ENCODE assay signal across 8 mouse cellular contexts in the genomic region with DNA sequence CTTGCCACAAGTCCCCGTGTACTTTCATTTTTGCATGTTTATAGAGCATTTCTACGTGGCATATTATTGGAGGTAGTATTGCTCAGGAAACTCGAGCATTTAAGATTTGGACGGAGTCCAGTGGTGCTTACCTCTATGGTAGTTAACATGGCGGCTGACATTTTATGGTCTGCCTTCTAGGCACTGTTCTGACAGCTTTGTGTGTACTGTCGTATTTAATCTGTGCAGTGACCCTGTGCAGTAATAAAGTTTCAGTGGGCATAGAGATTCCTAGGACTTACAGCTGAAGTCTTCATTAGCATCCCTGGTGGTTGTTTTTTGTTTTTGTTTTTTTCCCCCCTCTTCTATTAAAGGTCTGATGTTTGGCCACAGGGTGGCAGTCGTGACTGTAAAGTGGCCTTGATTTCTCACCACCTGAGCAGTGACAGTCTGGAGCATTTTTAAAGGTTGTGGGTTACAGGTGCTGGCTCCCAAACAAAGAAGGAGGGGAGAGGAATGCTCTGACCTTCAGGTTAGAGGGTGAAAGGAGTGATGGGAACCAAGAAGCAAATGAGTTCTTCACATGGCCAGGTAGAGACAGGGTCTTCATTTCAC.
DNase-seq lines count a peak whose midpoint lies in the region; ATAC-seq and TF ChIP-seq lines count a peak whose summit lies in the region.

No protein-coding gene starts in this region.

- H3K4me3 ChIP-seq in heart, postnatal 0 days (ENCODE audit: low read depth, low read length), result no peak overlapping the region
- no peak overlapping the region for H3K4me3 ChIP-seq in forebrain, embryonic 10.5 days
- H3K4me3 ChIP-seq in lung, embryonic 14.5 days (ENCODE audit: low read depth, low read length), result no peak overlapping the region

- H3K9me3 ChIP-seq in heart, postnatal 0 days (replicated peaks; ENCODE audit: control insufficient read depth, low read length), result no peaks in the 10 kb centered on the region
- H3K9me3 ChIP-seq in forebrain, embryonic 10.5 days, result no peaks in the 10 kb centered on the region
- H3K9me3 ChIP-seq in lung, embryonic 14.5 days (ENCODE audit: low read depth, low read length), result no peaks in the 10 kb centered on the region

- no peak overlapping the region for H3K4me2 ChIP-seq in heart, postnatal 0 days (ENCODE audit: low read depth, low read length)
- H3K4me2 ChIP-seq in lung, embryonic 14.5 days, result no peak overlapping the region

- no peaks in the 10 kb centered on the region for H3K36me3 ChIP-seq in heart, postnatal 0 days (replicated peaks; ENCODE audit: control insufficient read depth, insufficient read depth, low read length)
- H3K36me3 ChIP-seq in forebrain, embryonic 10.5 days (replicated peaks), result no peaks in the 10 kb centered on the region
- no peaks in the 10 kb centered on the region for H3K36me3 ChIP-seq in lung, embryonic 14.5 days (ENCODE audit: insufficient read depth)

- peaks cover 7% of the 10 kb centered on the region for H3K4me1 ChIP-seq in heart, postnatal 0 days (ENCODE audit: control insufficient read depth, insufficient read depth)
- H3K4me1 ChIP-seq in forebrain, embryonic 10.5 days, result peaks cover 11% of the 10 kb centered on the region
- H3K4me1 ChIP-seq in lung, embryonic 14.5 days (ENCODE audit: insufficient read depth), result 0 out of 2 replicates have a peak, but pooled peaks cover 3% of the 10 kb centered on the region

- TF ChIP-seq CTCF in heart, postnatal 0 days (IDR thresholded peaks at IDR 0.05; ENCODE audit: low read depth), result peak; percentile 81
- peak; percentile 78 for TF ChIP-seq CTCF in lung, embryonic 14.5 days (IDR thresholded peaks at IDR 0.05; ENCODE audit: low read depth)

- intact Hi-C loops in heart, postnatal 25 days (cut with DNase I), result loop anchor here (1.0 to 5.0 kb wide), 6 partner anchors 72 to 587 kb away; a partner anchor contains a TSS

- H3K27ac ChIP-seq in heart, postnatal 0 days (ENCODE audit: low read depth), result no peak overlapping the region
- no peak overlapping the region for H3K27ac ChIP-seq in forebrain, embryonic 10.5 days
- no peak overlapping the region for H3K27ac ChIP-seq in lung, embryonic 14.5 days (ENCODE audit: low read depth)

- H3K27me3 ChIP-seq in heart, postnatal 0 days (ENCODE audit: control insufficient read depth, insufficient read depth, low read length), result no peaks in the 10 kb centered on the region
- no peaks in the 10 kb centered on the region for H3K27me3 ChIP-seq in forebrain, embryonic 10.5 days (ENCODE audit: poor library complexity, severe bottlenecking)
- no peaks in the 10 kb centered on the region for H3K27me3 ChIP-seq in lung, embryonic 14.5 days (ENCODE audit: insufficient read depth, low read length)

- no peak for TF ChIP-seq EP300 in heart, postnatal 0 days (IDR thresholded peaks at IDR 0.05; ENCODE audit: low read depth)

- DNase-seq in heart, postnatal 0 days (ENCODE audit: low spot score), result peak; percentile 74
- no peak for DNase-seq in heart, postnatal 25 days (ENCODE audit: low spot score)
- peak; percentile 66 for DNase-seq in B cell, adult 2 months
- peak; percentile 58 to 68 for DNase-seq in adrenal gland, postnatal 36 days
- peak; percentile 31 for DNase-seq in forebrain, embryonic 10.5 days (ENCODE audit: extremely low spot score, low spot score)
- DNase-seq in lung, embryonic 14.5 days, result peak; percentile 80
- DNase-seq in retina, postnatal 1 day, result peak; percentile 80

- ATAC-seq in heart, postnatal 0 days (ENCODE audit: insufficient read depth, low read depth), result no peak
- peak; percentile 73 for ATAC-seq in inflammation-experienced regulatory T-cells, adult 6 months
- no peak for ATAC-seq in lung, embryonic 14.5 days (ENCODE audit: insufficient read depth)

- H3K9ac ChIP-seq in heart, postnatal 0 days (replicated peaks; ENCODE audit: low read depth, low read length), result no peak overlapping the region
- H3K9ac ChIP-seq in lung, embryonic 14.5 days, result no peak overlapping the region

- WGBS in heart, postnatal 0 days, result 35% methylated on average over 7 of the region's 7 CpGs
- 52% methylated on average over 7 of the region's 7 CpGs for WGBS in forebrain, embryonic 10.5 days
- WGBS in lung, embryonic 14.5 days, result 38% methylated on average over 7 of the region's 7 CpGs
